Mouse (Mus musculus): ENCODE measurements around the gene Palld. TPM values are rescaled to one million over a fixed set of nuclear protein-coding genes. Genes with fewer than 3 reads are reported as not detected.

Gene Palld
- polyA plus RNA-seq, 1 experiment from 2014 or later = 5.5 TPM

GRCm38 (mm10) chr8:61626246-61626952, 276.1 kb downstream of the Palld start:
- no peaks in the 10 kb centered on the region for H3K9me3 ChIP-seq (replicated peaks)
- H3K27me3 ChIP-seq = no peaks in the 10 kb centered on the region
- no peak overlapping the region for H3K4me3 ChIP-seq (replicated peaks)
- no peak for ATAC-seq (ENCODE audit: insufficient read depth)
- no peak overlapping the region for H3K4me2 ChIP-seq
- H3K27ac ChIP-seq (replicated peaks) = no peak overlapping the region
- H3K36me3 ChIP-seq (replicated peaks) = no peaks in the 10 kb centered on the region
- WGBS (ENCODE audit: insufficient replicate concordance) = 64% methylated on average over 8 of the region's 8 CpGs
- H3K9ac ChIP-seq = no peak overlapping the region
- H3K4me1 ChIP-seq (replicated peaks) = no peaks in the 10 kb centered on the region

GRCm38 (mm10) chr8:61625656-61626210, 276.8 kb downstream of the Palld start:
- no peak overlapping the region for H3K4me3 ChIP-seq (replicated peaks)
- no peak overlapping the region for H3K27ac ChIP-seq (replicated peaks)
- no peak overlapping the region for H3K9ac ChIP-seq
- no peak for ATAC-seq (ENCODE audit: insufficient read depth)
- WGBS (ENCODE audit: insufficient replicate concordance) = 64% methylated on average over 8 of the region's 8 CpGs
- no peaks in the 10 kb centered on the region for H3K27me3 ChIP-seq
- no peaks in the 10 kb centered on the region for H3K9me3 ChIP-seq (replicated peaks)
- no peaks in the 10 kb centered on the region for H3K36me3 ChIP-seq (replicated peaks)
- H3K4me1 ChIP-seq (replicated peaks) = no peaks in the 10 kb centered on the region
- H3K4me2 ChIP-seq = no peak overlapping the region

- H3K4me3 ChIP-seq (replicated peaks) = no peak overlapping the region
- no peak overlapping the region for H3K9ac ChIP-seq
- no peak overlapping the region for H3K4me2 ChIP-seq
- no peaks in the 10 kb centered on the region for H3K36me3 ChIP-seq (replicated peaks)
- H3K27me3 ChIP-seq = no peaks in the 10 kb centered on the region
- no peaks in the 10 kb centered on the region for H3K9me3 ChIP-seq (replicated peaks)
- no peak overlapping the region for H3K27ac ChIP-seq (replicated peaks)
- H3K4me1 ChIP-seq (replicated peaks) = no peaks in the 10 kb centered on the region
- WGBS (ENCODE audit: insufficient replicate concordance) = 64% methylated on average over 12 of the region's 12 CpGs
- ATAC-seq (ENCODE audit: insufficient read depth) = no peak
Measured at GRCm38 (mm10) chr8:61623485-61624417, 278.7 kb downstream of the Palld start.

GRCm38 (mm10) chr8:61621300-61621699, 281.2 kb downstream of the Palld start:
- Histone ChIP-seq H3K4me2 (no peak overlapping the region), H3K9me3 (replicated peaks) (no peaks in the 10 kb centered on the region), H3K27ac (replicated peaks) (no peak overlapping the region), H3K27me3 (no peaks in the 10 kb centered on the region), H3K4me1 (replicated peaks) (no peaks in the 10 kb centered on the region), H3K36me3 (replicated peaks) (no peaks in the 10 kb centered on the region), H3K4me3 (replicated peaks) (no peak overlapping the region), H3K9ac (no peak overlapping the region)
- 14% methylated on average over 3 of the region's 3 CpGs for WGBS (ENCODE audit: insufficient replicate concordance)
- no peak for ATAC-seq (ENCODE audit: insufficient read depth)

GRCm38 (mm10) chr8:61617651-61618050, 284.8 kb downstream of the Palld start:
- Histone ChIP-seq H3K36me3 (replicated peaks) (no peaks in the 10 kb centered on the region), H3K4me3 (replicated peaks) (no peak overlapping the region), H3K27me3 (no peaks in the 10 kb centered on the region), H3K9ac (no peak overlapping the region), H3K9me3 (replicated peaks) (no peaks in the 10 kb centered on the region), H3K4me2 (no peak overlapping the region), H3K4me1 (replicated peaks) (no peaks in the 10 kb centered on the region), H3K27ac (replicated peaks) (no peak overlapping the region)
- WGBS (ENCODE audit: insufficient replicate concordance) = 50% methylated on average over 2 of the region's 2 CpGs
- ATAC-seq (ENCODE audit: insufficient read depth) = no peak

GRCm38 (mm10) chr8:61617049-61617448, 285.4 kb downstream of the Palld start:
- no peaks in the 10 kb centered on the region for H3K27me3 ChIP-seq
- no peak overlapping the region for H3K27ac ChIP-seq (replicated peaks)
- no peak overlapping the region for H3K4me3 ChIP-seq (replicated peaks)
- no peak overlapping the region for H3K9ac ChIP-seq
- H3K9me3 ChIP-seq (replicated peaks) = no peaks in the 10 kb centered on the region
- 73% methylated on average over 3 of the region's 3 CpGs for WGBS (ENCODE audit: insufficient replicate concordance)
- H3K36me3 ChIP-seq (replicated peaks) = no peaks in the 10 kb centered on the region
- no peak overlapping the region for H3K4me2 ChIP-seq
- H3K4me1 ChIP-seq (replicated peaks) = no peaks in the 10 kb centered on the region
- no peak for ATAC-seq (ENCODE audit: insufficient read depth)

- Histone ChIP-seq H3K4me2 (no peak overlapping the region), H3K9me3 (replicated peaks) (no peaks in the 10 kb centered on the region), H3K9ac (no peak overlapping the region), H3K27ac (replicated peaks) (no peak overlapping the region), H3K4me1 (replicated peaks) (no peaks in the 10 kb centered on the region), H3K27me3 (no peaks in the 10 kb centered on the region), H3K36me3 (replicated peaks) (no peaks in the 10 kb centered on the region), H3K4me3 (replicated peaks) (no peak overlapping the region)
- 38% methylated on average over 9 of the region's 9 CpGs for WGBS (ENCODE audit: insufficient replicate concordance)
- ATAC-seq (ENCODE audit: insufficient read depth) = peak; percentile 54
Measured at GRCm38 (mm10) chr8:61615711-61616697, 286.5 kb downstream of the Palld start.

GRCm38 (mm10) chr8:61611741-61612140, 290.7 kb downstream of the Palld start:
- no peak overlapping the region for H3K9ac ChIP-seq
- no peak for ATAC-seq (ENCODE audit: insufficient read depth)
- H3K4me1 ChIP-seq (replicated peaks) = no peaks in the 10 kb centered on the region
- H3K27me3 ChIP-seq = no peaks in the 10 kb centered on the region
- H3K4me2 ChIP-seq = no peak overlapping the region
- WGBS (ENCODE audit: insufficient replicate concordance) = 60% methylated on average over 6 of the region's 6 CpGs
- H3K4me3 ChIP-seq (replicated peaks) = no peak overlapping the region
- H3K27ac ChIP-seq (replicated peaks) = no peak overlapping the region
- H3K36me3 ChIP-seq (replicated peaks) = no peaks in the 10 kb centered on the region
- H3K9me3 ChIP-seq (replicated peaks) = no peaks in the 10 kb centered on the region

- WGBS (ENCODE audit: insufficient replicate concordance) = 63% methylated on average over 7 of the region's 7 CpGs
- H3K27me3 ChIP-seq = no peaks in the 10 kb centered on the region
- no peak for ATAC-seq (ENCODE audit: insufficient read depth)
- no peaks in the 10 kb centered on the region for H3K9me3 ChIP-seq (replicated peaks)
- no peak overlapping the region for H3K9ac ChIP-seq
- H3K4me1 ChIP-seq (replicated peaks) = no peaks in the 10 kb centered on the region
- H3K36me3 ChIP-seq (replicated peaks) = no peaks in the 10 kb centered on the region
- H3K4me3 ChIP-seq (replicated peaks) = no peak overlapping the region
- H3K27ac ChIP-seq (replicated peaks) = no peak overlapping the region
- H3K4me2 ChIP-seq = no peak overlapping the region
Measured at GRCm38 (mm10) chr8:61611077-61611476, 291.4 kb downstream of the Palld start.

GRCm38 (mm10) chr8:61610546-61610945, 291.9 kb downstream of the Palld start:
- no peak for ATAC-seq (ENCODE audit: insufficient read depth)
- Histone ChIP-seq H3K9ac (no peak overlapping the region), H3K27me3 (no peaks in the 10 kb centered on the region), H3K4me1 (replicated peaks) (no peaks in the 10 kb centered on the region), H3K4me2 (no peak overlapping the region), H3K27ac (replicated peaks) (no peak overlapping the region), H3K4me3 (replicated peaks) (no peak overlapping the region), H3K36me3 (replicated peaks) (no peaks in the 10 kb centered on the region), H3K9me3 (replicated peaks) (no peaks in the 10 kb centered on the region)
- 56% methylated on average over 5 of the region's 5 CpGs for WGBS (ENCODE audit: insufficient replicate concordance)

Data from liver, embryonic 15.5 days (tissue).